Mouse (Mus musculus) G1E (cell line): ENCODE measurements at regions not wholly inside any gene's neighbourhood (a gene's known extent, or its start where the extent isn't known, plus 50 kb on each side); places are given as distances from the start of the nearest gene placed in this dataset.

ENCODE experiments used
- CTCF ChIP-seq: IDR thresholded peaks from 2 replicates; pipeline ENCODE4 v1.5.1; 2012; ENCODE audit warnings: low read depth, low read length, inconsistent platforms, mixed read lengths
- GATA2 ChIP-seq: IDR thresholded peaks from 2 replicates; pipeline ENCODE4 v1.6.1; 2012; ENCODE audit warnings: low read depth, low read length, inconsistent platforms, borderline replicate concordance

DNA sequence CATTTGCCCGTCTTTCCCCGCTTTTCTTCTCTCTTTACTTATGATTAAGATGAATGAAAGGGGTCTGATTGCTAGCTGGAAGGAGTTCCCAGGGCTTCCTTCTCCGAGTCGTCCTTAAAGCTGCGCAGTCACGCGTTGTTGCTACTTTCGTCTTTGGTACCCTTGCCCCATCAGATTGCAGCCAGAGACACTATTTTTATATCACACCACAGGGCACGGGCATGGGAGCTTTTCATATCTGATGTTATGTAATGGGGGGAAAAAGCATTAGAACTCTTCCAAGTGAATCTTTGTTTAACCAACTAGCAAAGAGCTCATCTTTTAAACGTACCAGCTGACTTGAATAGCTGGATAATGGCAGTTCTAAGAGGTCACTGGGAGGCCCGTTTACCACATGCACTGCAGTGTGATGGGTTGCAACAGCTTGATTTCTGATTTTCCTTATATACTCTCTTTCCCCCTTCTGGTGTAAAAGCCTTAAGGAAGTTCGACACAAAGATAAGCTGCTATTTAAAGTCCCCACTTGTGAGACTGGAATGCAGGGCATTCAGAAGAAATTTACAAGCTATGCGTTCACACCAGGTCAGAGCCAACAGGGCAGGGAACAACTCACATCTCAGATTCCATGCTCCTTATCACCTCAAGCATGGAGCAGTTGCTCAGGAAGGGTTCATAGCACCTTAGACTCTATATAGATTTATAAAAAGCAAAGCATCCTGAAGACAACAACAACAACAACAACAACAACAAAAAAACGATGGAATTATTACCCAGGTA, 55.5 kb upstream of the Prickle1 start:
- TF ChIP-seq CTCF, result no peak
- TF ChIP-seq GATA2, result no peak
